Mouse (Mus musculus) liver, embryonic 11.5 days (tissue): ENCODE measurements around the gene Nipal4. TPM values are rescaled to one million over a fixed set of nuclear protein-coding genes. Genes with fewer than 3 reads are reported as not detected.

Experiments
- ATAC-seq: fragments of 200-750 bp; cut with Nextera tagmentation; replicated peaks from 2 replicates; pipeline ENCODE4 v1.8.0; 2017; ENCODE audit warnings: moderate number of reproducible peaks, mild to moderate bottlenecking, moderate TSS enrichment, moderate library complexity; ENCODE audit not compliant: low FRiP score
- DNase-seq: peaks from one replicate; pipeline ENCODE4 v3.0.0-alpha.2; 2017; ENCODE audit warnings: low spot score
- H3K27ac ChIP-seq: fragments of 300-500 bp; sonication (generic); 2 replicates; pipeline ENCODE4 v1.5.1; 2014; ENCODE audit warnings: mild to moderate bottlenecking, low read depth, low read length, control low read depth
- H3K27me3 ChIP-seq: fragments of 300-500 bp; sonication (generic); replicated peaks from 2 replicates; pipeline ENCODE4 v1.6.1; 2014; ENCODE audit warnings: low read length, mixed read lengths; ENCODE audit not compliant: control insufficient read depth, insufficient read depth
- H3K36me3 ChIP-seq: fragments of 300-500 bp; sonication (generic); 2 replicates; pipeline ENCODE4 v1.6.1; 2014; ENCODE audit warnings: mild to moderate bottlenecking, low read length, moderate library complexity, mixed read lengths; ENCODE audit not compliant: control insufficient read depth, insufficient read depth
- H3K4me1 ChIP-seq: fragments of 300-500 bp; sonication (generic); replicated peaks from 2 replicates; pipeline ENCODE4 v1.6.1; 2014; ENCODE audit warnings: low read length, mixed read lengths; ENCODE audit not compliant: control insufficient read depth, insufficient read depth
- H3K4me2 ChIP-seq: fragments of 300-500 bp; sonication (generic); 2 replicates; pipeline ENCODE4 v1.6.1; 2014; ENCODE audit warnings: mild to moderate bottlenecking, control low read depth, moderate library complexity
- H3K4me3 ChIP-seq: fragments of 300-500 bp; sonication (generic); 2 replicates; pipeline ENCODE4 v1.5.1; 2014; ENCODE audit warnings: low read depth, low read length, control low read depth
- H3K9ac ChIP-seq: fragments of 300-500 bp; sonication (generic); 2 replicates; pipeline ENCODE4 v1.6.1; 2014; ENCODE audit warnings: low read depth, low read length, control low read depth
- H3K9me3 ChIP-seq: fragments of 300-500 bp; sonication (generic); 2 replicates; pipeline ENCODE4 v1.6.1; 2016; ENCODE audit warnings: low read length, inconsistent platforms, mixed read lengths; ENCODE audit not compliant: control insufficient read depth
- WGBS: fragments of 180-500 bp; shearing (Covaris S2); extraction: QIAGEN DNeasy Blood & Tissue Kit; methylation state at CpG from one replicate; pipeline ENCODE4 v1.1.7; 2014; 5-methylcytosine and 5-hydroxymethylcytosine counted together
- polyA plus RNA-seq: library from polyadenylated mRNA; unstranded; fragments of >200 nt; fragmentation: Nextera tagmentation; extraction: Ambion mirVana; gene quantifications from 2 replicates; pipeline ENCODE4 v1.2.1, GENCODE M21; 2014

The Nipal4 gene
- polyA plus RNA-seq, 1 experiment from 2014 or later, result 0.33 TPM

DNA sequence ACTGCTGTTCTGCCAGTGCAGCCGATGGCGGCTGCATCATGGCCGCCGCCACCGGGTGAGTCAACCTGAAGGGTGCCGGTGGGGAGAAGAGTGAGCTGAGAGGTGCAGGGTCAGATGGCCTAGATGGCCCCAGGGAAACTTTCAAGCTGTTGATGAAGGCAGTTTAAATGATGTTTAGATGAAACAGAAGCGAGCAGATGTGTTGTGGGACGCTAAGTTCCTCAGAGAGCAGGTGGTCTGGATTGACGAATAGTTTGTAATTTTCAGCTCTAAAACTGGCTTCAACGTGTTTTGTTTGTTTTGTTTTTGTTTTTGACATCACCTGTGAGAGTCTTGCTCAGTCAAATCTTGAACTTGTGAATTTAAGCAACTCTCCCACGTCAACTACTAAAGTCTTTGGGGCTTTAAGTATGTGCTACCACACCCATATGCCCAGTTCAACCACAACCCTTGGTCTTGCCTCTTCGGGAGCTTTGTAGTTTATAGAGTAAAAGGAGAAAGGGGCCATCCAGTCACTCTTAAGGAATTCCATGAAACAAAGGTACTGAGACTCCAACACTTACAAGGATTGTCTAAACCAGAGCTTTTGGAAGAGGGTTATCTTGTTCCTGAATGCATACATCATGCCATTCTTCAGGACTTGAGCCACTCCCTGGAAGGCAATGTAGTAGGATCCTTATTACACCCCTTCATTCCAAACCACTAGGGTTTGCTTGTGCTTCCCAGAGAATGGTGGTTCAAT lies 41.0 kb downstream of the Nipal4 start:
- no peaks in the 10 kb centered on the region for H3K4me1 ChIP-seq
- H3K27ac ChIP-seq, result no peak overlapping the region
- no peak overlapping the region for H3K4me2 ChIP-seq
- H3K4me3 ChIP-seq, result no peak overlapping the region
- ATAC-seq (no peak), DNase-seq (no peak)
- no peaks in the 10 kb centered on the region for H3K9me3 ChIP-seq
- WGBS, result 92% methylated on average over 12 of the region's 12 CpGs
- H3K36me3 ChIP-seq, result peaks cover 2% of the 10 kb centered on the region; the same call in 1 of the 2 replicates
- H3K27me3 ChIP-seq, result no peaks in the 10 kb centered on the region
- no peak overlapping the region for H3K9ac ChIP-seq

DNA sequence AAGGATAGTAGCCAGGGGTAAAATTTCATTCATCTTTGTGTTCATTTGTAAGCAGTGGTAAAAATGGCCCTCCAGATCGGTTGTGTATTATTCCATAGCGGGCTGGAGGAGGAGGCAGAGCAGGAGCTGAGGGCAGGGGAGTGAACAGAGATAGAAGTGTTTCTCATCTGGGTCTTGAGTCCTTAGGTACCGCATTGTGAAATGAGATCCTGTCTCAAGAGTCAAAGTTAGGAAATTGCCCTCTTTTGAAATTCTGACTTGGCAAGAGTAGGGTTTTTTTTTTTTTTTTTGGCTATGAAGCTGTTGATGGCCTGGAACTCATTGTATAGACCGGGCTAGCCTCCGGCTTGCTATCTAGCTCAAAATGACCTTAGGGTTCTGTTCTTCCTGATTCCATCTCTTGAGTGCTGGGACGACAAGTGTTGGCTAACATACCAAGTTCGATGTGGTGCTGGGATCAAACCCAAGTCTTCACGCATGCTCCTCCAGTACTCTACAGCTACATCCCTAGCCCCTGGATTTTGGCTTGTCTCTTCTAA lies 42.9 kb downstream of the Nipal4 start:
- Histone ChIP-seq H3K36me3 (no peaks in the 10 kb centered on the region), H3K27me3 (no peaks in the 10 kb centered on the region), H3K4me1 (no peaks in the 10 kb centered on the region), H3K4me2 (no peak overlapping the region), H3K9ac (no peak overlapping the region), H3K9me3 (no peaks in the 10 kb centered on the region), H3K4me3 (no peak overlapping the region), H3K27ac (no peak overlapping the region)
- 89% methylated on average over 8 of the region's 8 CpGs for WGBS
- no peak for ATAC-seq
- no peak for DNase-seq

DNA sequence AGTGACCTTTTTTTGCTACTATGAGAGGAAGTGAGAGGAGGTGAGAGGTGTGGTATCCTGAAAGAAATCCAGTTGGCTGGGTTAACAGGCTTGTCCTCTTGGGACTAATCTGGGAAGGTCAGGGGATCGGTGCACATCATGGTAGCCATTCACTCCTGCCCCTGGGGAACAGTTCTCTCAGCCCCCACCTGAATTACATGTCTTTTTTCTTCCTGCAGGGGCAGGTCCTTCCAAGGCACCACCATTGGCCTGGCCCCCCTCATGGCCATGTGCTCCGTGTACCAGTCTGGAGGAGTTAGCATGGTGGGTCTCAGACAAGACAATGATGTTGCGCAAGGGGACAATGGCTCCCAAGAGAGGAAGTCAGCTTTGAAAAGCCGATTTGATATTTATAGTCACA lies 43.4 kb downstream of the Nipal4 start:
- ATAC-seq (no peak), DNase-seq (no peak)
- Histone ChIP-seq H3K9ac (no peak overlapping the region), H3K4me3 (no peak overlapping the region), H3K36me3 (no peaks in the 10 kb centered on the region), H3K27ac (no peak overlapping the region), H3K4me2 (no peak overlapping the region), H3K27me3 (no peaks in the 10 kb centered on the region), H3K9me3 (no peaks in the 10 kb centered on the region), H3K4me1 (no peaks in the 10 kb centered on the region)
- 85% methylated on average over 4 of the region's 4 CpGs for WGBS

DNA sequence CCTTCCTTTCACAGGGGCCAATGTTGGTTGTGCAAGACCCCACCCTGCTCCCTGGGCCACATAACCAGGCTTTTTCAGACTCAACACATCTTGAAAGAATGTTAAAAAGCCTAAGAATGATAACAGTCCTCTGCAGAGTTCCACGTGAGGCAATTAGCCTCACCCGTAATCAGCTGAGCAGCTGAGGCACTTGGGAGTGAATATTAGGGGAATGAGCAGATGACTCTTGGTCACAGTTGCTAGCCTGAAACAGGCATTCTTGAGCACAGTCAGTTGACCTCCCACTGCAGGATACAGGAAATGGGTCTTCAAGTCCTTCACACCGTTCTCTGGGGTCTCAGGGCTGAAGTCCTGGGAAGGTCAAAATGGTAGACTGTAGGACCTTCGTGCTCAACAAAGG lies 44.6 kb downstream of the Nipal4 start:
- no peak for DNase-seq
- H3K9me3 ChIP-seq, result no peaks in the 10 kb centered on the region
- H3K9ac ChIP-seq, result no peak overlapping the region
- no peaks in the 10 kb centered on the region for H3K27me3 ChIP-seq
- no peaks in the 10 kb centered on the region for H3K36me3 ChIP-seq
- ATAC-seq, result no peak
- WGBS, result 68% methylated on average over 4 of the region's 4 CpGs
- no peaks in the 10 kb centered on the region for H3K4me1 ChIP-seq
- H3K4me3 ChIP-seq, result no peak overlapping the region
- no peak overlapping the region for H3K27ac ChIP-seq
- no peak overlapping the region for H3K4me2 ChIP-seq

DNA sequence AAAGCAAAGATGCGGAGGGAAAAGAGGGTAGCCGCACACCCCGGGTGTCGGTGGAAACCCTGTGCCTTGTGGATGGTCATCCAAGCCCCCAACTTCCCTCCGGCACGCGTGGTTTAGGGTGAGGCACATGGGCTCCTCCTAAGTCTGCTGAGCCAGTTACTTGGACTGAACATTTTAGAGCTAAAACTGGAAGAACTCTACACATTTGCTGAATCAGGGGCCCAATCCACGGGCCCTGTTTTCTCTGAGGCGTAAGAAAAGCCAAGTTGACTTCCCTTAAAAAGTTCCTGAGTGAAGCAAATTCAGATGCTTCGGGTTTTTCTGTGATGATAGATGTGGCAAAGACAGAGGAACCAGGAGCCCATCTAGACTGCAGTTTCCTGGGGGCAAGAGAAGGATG lies 46.2 kb downstream of the Nipal4 start:
- ATAC-seq (no peak), DNase-seq (no peak)
- H3K4me2 ChIP-seq, result no peak overlapping the region
- no peaks in the 10 kb centered on the region for H3K9me3 ChIP-seq
- no peak overlapping the region for H3K9ac ChIP-seq
- 88% methylated on average over 10 of the region's 10 CpGs for WGBS
- H3K27ac ChIP-seq, result no peak overlapping the region
- no peaks in the 10 kb centered on the region for H3K36me3 ChIP-seq
- H3K27me3 ChIP-seq, result no peaks in the 10 kb centered on the region
- no peak overlapping the region for H3K4me3 ChIP-seq
- no peaks in the 10 kb centered on the region for H3K4me1 ChIP-seq

DNA sequence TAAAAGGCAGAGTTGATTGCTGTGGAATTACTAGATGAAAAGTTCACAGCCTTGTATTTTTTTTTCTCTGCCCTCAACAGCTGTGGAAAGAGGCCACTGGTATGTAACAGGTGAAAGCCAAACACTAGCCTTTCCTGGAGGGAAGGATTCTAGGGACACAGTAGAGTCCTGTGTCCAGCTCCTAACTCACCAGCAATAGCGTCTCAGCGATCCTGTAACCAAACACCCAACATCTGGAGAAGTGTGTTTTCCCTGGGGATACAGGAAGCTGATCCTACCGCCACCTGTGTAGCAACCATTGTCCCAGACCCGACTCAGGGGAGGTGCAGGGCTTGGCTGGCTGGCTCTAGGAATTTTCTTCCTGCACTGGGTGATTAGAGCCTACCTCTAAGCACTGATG lies 46.7 kb downstream of the Nipal4 start:
- H3K4me1 ChIP-seq, result no peaks in the 10 kb centered on the region
- H3K36me3 ChIP-seq, result no peaks in the 10 kb centered on the region
- H3K4me3 ChIP-seq, result no peak overlapping the region
- no peak overlapping the region for H3K27ac ChIP-seq
- no peak overlapping the region for H3K4me2 ChIP-seq
- H3K27me3 ChIP-seq, result no peaks in the 10 kb centered on the region
- 49% methylated on average over 4 of the region's 4 CpGs for WGBS
- DNase-seq (no peak), ATAC-seq (no peak)
- H3K9ac ChIP-seq, result no peak overlapping the region
- no peaks in the 10 kb centered on the region for H3K9me3 ChIP-seq

DNA sequence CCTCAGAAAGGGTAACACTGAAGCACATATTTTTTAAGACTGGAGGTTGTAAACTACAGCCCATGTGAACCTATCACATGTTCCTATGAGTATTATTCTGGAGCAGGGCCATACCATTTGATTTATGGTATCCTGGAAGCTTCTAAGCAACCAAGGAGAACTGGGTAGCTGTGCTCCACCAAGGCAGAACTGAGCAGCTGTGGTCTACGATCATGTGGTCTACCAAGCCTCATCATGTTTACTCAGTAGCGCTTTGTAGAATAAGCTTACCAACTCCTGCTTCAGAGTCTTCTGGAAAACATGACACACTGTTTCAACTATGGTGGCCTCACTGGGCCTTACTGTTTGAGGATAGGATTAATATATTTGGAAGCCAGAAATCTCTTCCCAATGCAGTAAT lies 49.8 kb downstream of the Nipal4 start:
- no peak overlapping the region for H3K4me2 ChIP-seq
- WGBS, result 89% methylated on average over 2 of the region's 2 CpGs
- no peak overlapping the region for H3K27ac ChIP-seq
- no peaks in the 10 kb centered on the region for H3K36me3 ChIP-seq
- no peaks in the 10 kb centered on the region for H3K9me3 ChIP-seq
- H3K4me3 ChIP-seq, result no peak overlapping the region
- ATAC-seq, result no peak
- no peaks in the 10 kb centered on the region for H3K27me3 ChIP-seq
- H3K4me1 ChIP-seq, result no peaks in the 10 kb centered on the region
- no peak for DNase-seq
- no peak overlapping the region for H3K9ac ChIP-seq

DNA sequence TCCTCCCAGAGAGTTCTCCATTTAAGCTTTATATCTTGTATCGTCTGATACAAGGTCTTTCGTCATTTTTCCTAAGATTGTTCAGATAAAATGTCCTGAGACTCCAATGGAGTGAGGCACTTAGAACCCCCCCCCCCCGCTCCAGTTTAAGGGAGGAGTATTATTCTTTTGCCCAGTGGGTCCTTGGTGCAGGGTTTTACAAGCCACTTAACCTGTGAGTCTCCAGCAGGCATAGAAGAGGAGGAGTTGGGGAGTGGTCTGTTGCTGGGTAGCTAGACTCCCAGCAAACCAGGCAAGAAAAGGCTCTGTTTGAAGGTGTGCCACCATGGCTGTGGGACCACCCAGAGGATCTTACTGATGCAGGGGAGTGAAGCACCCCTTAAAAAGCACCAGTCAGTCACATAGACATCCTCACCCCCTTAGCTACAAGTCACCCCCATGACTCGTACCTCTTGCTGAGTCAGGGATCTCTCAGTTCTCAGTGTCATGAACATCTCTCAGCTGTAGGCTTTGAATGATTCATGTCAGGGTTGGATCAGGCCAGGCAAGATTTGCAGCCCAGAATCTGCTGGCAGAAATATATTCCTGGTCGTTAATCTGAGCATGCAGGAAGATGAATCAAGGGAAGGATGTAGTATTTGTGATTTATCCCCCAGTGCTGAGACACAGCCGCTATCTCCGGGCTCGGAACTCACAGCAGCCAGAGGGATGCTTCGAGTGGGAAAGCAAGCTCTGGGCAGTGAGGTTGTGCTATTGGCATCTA lies 50.7 kb downstream of the Nipal4 start:
- DNase-seq, result no peak
- WGBS, result 82% methylated on average over 9 of the region's 9 CpGs
- ATAC-seq, result no peak
- no peak overlapping the region for H3K4me3 ChIP-seq
- H3K27me3 ChIP-seq, result no peaks in the 10 kb centered on the region
- no peak overlapping the region for H3K4me2 ChIP-seq
- no peak overlapping the region for H3K9ac ChIP-seq
- no peaks in the 10 kb centered on the region for H3K9me3 ChIP-seq
- H3K27ac ChIP-seq, result no peak overlapping the region
- H3K36me3 ChIP-seq, result no peaks in the 10 kb centered on the region
- no peaks in the 10 kb centered on the region for H3K4me1 ChIP-seq

DNA sequence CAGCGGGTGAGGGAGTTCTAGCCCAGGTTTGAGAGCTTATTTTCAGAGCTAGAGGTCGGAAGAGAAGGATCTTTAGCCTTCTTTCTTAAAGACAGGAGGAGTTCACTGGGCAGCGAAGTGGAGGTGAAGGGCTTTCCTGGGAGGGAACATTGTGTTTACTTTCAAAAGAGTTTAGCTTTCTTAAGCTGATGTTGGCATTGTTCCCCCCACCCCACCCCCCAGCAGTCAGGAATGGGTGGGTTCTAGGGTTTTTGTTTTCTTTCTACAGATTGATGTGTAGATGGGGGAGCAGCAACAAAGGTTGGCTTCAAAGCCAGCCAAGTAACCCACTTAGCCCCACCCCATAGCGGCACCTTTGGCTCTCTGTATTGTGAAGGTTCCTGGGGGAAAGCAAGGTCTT lies 51.3 kb downstream of the Nipal4 start:
- ATAC-seq, result no peak
- no peaks in the 10 kb centered on the region for H3K27me3 ChIP-seq
- no peaks in the 10 kb centered on the region for H3K9me3 ChIP-seq
- H3K36me3 ChIP-seq, result no peaks in the 10 kb centered on the region
- H3K27ac ChIP-seq, result no peak overlapping the region
- DNase-seq, result no peak
- H3K4me2 ChIP-seq, result no peak overlapping the region
- H3K9ac ChIP-seq, result no peak overlapping the region
- H3K4me3 ChIP-seq, result no peak overlapping the region
- no peaks in the 10 kb centered on the region for H3K4me1 ChIP-seq
- WGBS, result 92% methylated on average over 4 of the region's 4 CpGs
